Mouse (Mus musculus): Measurements from ENCODE around the gene Idua. TPM values are rescaled to one million over a fixed set of nuclear protein-coding genes. Genes with fewer than 3 reads are reported as not detected.

Gene Idua
- polyA plus RNA-seq, 1 experiment from 2014 or later, result 10.4 TPM

DNA sequence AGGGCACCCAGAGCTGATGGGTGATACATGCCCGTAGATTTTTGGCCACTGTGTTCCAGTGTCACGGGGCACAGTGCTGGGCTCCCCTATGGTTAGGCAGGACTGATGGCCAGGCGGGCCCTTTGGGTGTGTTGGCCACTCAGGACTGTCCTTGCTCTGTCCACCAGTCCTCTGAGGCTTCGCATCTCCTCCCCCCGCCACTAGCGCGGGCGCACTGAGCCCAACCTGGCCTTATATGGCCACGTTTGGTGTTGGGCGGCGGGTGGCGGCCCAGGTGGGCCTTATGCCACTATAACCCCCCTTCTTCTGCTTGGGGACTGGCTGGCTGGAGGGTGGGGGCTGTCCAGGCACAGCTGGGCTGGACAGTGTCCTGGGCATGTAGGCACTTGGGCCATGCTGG lies 35.7 kb downstream of the Idua start:
- in situ Hi-C loops (cut with MboI; ENCODE audit: low pct_unique_long_range_greater_than_20kb), result no loop called here
- ChIA-PET POLR2A (interaction anchor here (0.8 to 0.9 kb wide), 2 partner anchors 11 to 37 kb away, joined by 3 to 6 read pairs; no protein-coding TSS in a partner anchor), CTCF (interaction anchor here (1.4 kb wide), 1 partner anchor 48 kb away, joined by 3 read pairs; no protein-coding TSS in a partner anchor)
- TF ChIP-seq CTCF (IDR thresholded peaks at IDR 0.05), result no peak
- DNase-seq (ENCODE audit: low read depth, low spot score), result no peak
- ATAC-seq, result no peak
- no peaks in the 10 kb centered on the region for H3K27me3 ChIP-seq

DNA sequence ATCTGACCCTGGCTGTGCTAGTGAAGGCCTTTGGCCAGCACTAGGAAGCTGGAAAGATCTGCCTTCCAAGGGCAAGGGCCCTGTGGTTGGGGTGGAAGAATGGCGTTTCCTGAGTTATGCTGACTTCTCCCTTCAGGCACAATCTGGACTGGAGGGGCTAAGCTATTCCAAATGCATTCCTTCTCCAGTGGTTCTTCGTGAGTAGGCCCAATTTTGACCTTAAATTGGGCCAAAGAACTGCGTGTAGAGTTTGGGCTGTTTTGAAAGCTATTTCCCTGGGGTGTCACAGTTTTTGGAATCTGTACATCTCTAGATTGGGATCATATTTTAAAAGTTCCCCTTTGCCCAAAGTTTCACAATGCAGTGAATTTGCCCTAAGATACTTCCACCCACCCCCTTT lies 36.4 kb downstream of the Idua start:
- ATAC-seq, result no peak
- in situ Hi-C loops (cut with MboI; ENCODE audit: low pct_unique_long_range_greater_than_20kb), result no loop called here
- ChIA-PET CTCF (interaction anchor here (1.4 to 4.0 kb wide), 2 partner anchors 11 to 48 kb away, joined by 3 to 18 read pairs; no protein-coding TSS in a partner anchor), POLR2A (interaction anchor here (0.8 kb wide), 1 partner anchor 37 kb away, joined by 6 read pairs; no protein-coding TSS in a partner anchor)
- DNase-seq (ENCODE audit: low read depth, low spot score), result no peak
- TF ChIP-seq CTCF (IDR thresholded peaks at IDR 0.05), result no peak
- no peaks in the 10 kb centered on the region for H3K27me3 ChIP-seq

DNA sequence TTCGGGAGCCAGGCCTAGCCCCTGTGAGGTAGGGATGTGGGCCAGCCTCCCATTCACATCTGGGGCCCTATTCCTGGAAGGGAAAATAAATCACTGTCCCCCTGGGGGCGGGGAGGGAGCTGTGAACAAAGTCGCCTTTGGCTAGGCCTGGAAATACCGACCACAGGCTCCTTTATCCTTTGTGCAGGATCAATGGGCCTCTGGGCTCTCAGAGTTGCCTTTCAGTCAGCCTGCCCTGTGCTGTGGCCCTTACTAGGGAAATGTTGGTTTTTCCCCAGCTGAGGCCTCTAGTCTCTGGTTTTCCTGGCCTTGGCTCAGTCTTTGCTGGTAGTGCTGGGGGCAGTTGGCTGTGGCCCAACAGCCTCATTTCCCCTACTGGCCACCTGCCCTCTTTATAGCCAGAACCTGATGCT lies 37.2 kb downstream of the Idua start:
- H3K27me3 ChIP-seq, result no peaks in the 10 kb centered on the region
- DNase-seq (ENCODE audit: low read depth, low spot score) (no peak), ATAC-seq (no peak)
- ChIA-PET POLR2A (no interaction called here), CTCF (interaction anchor here (4.0 kb wide), 1 partner anchor 11 kb away, joined by 18 read pairs; no protein-coding TSS in a partner anchor)
- no peak for TF ChIP-seq CTCF (IDR thresholded peaks at IDR 0.05)
- in situ Hi-C loops (cut with MboI; ENCODE audit: low pct_unique_long_range_greater_than_20kb), result no loop called here

DNA sequence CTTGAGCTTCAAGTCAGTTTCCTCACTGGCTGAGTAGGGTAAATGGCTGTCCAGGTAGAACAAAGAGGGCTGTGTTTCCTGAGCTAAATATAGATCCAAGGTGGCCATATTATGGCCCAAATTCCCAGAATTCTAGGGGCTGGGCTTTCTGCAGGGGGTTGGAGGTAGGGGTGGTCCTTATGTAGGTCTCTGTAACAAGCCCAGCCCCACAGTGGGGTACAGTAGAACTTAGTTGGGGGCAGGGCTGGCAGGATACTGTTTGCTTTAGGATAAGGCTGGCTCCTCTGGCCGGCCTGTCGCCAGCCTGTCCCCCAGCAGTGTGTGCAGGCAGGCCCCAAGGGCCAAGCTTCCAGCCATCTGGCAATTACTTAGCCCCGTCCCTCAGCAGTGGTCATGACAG lies 40.2 kb downstream of the Idua start:
- TF ChIP-seq CTCF (IDR thresholded peaks at IDR 0.05), result no peak
- ATAC-seq (no peak), DNase-seq (ENCODE audit: low read depth, low spot score) (no peak)
- ChIA-PET CTCF (interaction anchor here (1.1 to 1.2 kb wide), 2 partner anchors 15 to 26 kb away, joined by 3 read pairs; no protein-coding TSS in a partner anchor), POLR2A (interaction anchor here (0.9 kb wide), 1 partner anchor 8 kb away, joined by 3 read pairs; no protein-coding TSS in a partner anchor)
- H3K27me3 ChIP-seq, result no peaks in the 10 kb centered on the region
- in situ Hi-C loops (cut with MboI; ENCODE audit: low pct_unique_long_range_greater_than_20kb), result no loop called here

DNA sequence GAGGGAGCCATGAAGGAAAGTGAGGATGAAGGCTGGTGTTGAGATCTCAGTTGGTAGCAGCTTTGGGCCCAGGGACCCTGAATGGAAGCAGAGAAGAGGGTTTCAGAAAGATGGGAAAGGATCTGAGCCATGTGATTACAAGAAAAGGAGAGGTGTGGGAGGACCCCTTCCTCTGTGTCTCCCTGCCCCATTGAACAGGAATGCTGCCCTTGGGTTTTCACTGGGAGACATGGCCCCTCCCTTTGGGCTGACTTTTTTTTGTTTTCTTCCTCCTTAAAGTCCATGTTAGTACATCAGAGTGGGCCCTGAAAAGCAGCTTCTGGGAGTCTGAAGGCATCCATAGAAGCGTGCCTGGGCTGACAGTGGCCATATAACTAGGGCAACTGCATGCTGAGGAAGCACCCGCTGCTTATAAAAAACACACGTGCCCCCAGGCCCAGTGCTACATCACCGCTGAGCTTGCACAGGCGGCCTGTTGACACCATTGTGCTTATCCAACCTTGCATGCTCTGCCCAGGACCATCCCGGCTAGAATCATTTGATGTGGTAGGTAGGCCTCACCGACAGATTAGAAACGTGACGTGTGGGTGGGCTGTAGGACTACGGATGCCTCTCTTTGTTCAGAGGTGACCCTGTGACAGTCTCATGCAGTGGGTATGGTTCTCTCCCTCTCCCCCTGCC lies 41.4 kb downstream of the Idua start:
- in situ Hi-C loops (cut with MboI; ENCODE audit: low pct_unique_long_range_greater_than_20kb), result no loop called here
- DNase-seq (ENCODE audit: low read depth, low spot score), result no peak
- ATAC-seq, result no peak
- no peaks in the 10 kb centered on the region for H3K27me3 ChIP-seq
- no peak for TF ChIP-seq CTCF (IDR thresholded peaks at IDR 0.05)
- ChIA-PET CTCF (no interaction called here), POLR2A (interaction anchor here (1.4 kb wide), 1 partner anchor 9 kb away, joined by 3 read pairs; the partner anchor contains the start of gene Fgfrl1)

DNA sequence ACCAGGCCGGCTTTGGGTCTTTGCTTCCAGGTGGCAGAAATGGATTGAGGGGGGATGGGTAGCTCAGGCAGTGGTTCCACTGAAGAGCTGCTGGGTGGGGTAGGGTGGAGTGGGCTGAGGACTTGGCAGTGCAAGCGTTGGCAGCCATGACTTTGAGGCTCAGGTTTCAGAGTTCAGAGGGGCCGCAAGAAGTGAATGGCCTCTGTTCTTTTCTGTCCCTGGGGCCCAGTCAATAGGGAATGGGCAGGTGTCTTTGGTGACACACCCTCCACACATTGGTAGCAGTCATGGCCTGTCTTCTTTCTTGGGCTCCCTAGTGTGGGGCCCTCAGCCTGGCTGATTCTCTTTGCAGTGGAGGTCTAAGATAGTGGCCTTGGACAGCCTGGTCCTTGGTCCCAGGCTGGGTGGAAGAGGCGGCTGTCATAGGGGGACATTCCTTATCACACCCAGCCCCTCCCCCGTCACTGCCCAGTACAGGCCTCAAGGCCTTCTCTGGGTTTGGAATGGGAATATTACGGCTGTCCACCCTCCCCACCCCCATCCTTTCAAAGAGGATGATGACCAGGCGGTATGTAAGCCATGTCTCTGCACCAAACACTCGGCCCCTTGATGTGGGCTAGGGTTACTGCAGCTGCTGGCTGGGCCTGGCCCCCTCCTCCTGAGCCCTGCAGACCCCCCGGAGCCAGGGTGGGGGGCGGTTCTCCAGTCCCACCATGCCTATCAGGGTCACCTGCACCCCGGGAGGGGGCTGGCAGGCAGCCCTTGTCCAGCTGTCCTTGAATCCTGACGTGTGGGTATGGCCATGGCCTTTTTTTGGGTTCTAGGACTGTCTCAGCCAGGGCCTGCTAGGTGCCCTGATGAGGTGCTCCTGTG lies 43.9 kb downstream of the Idua start:
- ChIA-PET CTCF (interaction anchor here (0.6 kb wide), 1 partner anchor 13 kb away, joined by 3 read pairs; no protein-coding TSS in a partner anchor), POLR2A (no interaction called here)
- in situ Hi-C loops (cut with MboI; ENCODE audit: low pct_unique_long_range_greater_than_20kb), result no loop called here
- DNase-seq (ENCODE audit: low read depth, low spot score), result no peak
- no peak for ATAC-seq
- no peak for TF ChIP-seq CTCF (IDR thresholded peaks at IDR 0.05)
- no peaks in the 10 kb centered on the region for H3K27me3 ChIP-seq

DNA sequence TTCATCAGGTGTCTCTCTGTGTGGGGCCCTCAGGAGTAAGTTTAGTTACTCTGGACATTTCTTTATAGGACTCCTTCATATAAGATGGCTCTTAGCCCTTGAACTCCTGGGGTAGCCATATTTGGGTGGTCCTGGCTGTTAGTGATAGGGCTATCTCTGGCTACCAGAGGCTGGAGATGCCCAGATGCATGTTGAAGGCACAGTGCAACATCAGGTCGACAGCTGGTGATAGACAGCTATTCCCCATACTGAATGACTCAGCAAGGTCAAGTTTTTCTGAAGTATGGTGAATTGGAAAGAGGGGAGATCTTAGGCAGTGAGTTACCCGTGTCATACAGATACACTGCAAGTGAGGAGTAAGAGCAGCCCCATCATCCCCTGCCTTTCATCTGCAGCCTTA lies 47.6 kb downstream of the Idua start:
- no peak for DNase-seq (ENCODE audit: low read depth, low spot score)
- no peak for TF ChIP-seq CTCF (IDR thresholded peaks at IDR 0.05)
- no peak for ATAC-seq
- in situ Hi-C loops (cut with MboI; ENCODE audit: low pct_unique_long_range_greater_than_20kb), result no loop called here
- CTCF ChIA-PET, result interaction anchor here (1.4 to 3.6 kb wide), 3 partner anchors 10 to 17 kb away, joined by 4 to 18 read pairs (median 4); no protein-coding TSS in a partner anchor
- POLR2A ChIA-PET, result interaction anchor here (1.0 to 1.1 kb wide), 2 partner anchors 8 to 12 kb away, joined by 3 read pairs; no protein-coding TSS in a partner anchor
- H3K27me3 ChIP-seq, result no peaks in the 10 kb centered on the region

DNA sequence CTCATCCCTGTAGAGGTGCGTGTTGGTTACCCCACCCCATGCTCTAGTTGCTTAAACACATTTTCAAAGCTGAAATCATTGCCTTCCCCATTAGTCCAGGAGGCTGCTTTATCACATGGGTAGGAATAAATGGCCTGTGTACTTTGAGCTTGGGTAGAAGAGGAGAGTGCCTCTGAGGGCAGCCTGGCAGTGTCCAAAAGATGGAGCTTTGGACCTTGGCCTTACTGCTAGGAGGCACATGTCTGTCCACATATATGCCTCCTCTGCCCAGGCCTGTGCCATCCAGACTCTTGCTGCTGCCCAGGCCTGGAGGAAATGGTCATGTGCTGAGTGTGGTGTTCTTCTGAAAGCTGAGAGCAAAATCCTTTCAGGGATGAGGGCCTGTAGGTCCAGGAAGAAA lies 48.3 kb downstream of the Idua start:
- DNase-seq (ENCODE audit: low read depth, low spot score), result no peak
- TF ChIP-seq CTCF (IDR thresholded peaks at IDR 0.05), result no peak
- no peak for ATAC-seq
- in situ Hi-C loops (cut with MboI; ENCODE audit: low pct_unique_long_range_greater_than_20kb), result no loop called here
- POLR2A ChIA-PET, result interaction anchor here (0.7 to 1.0 kb wide), 2 partner anchors 9 kb away, joined by 3 to 4 read pairs; no protein-coding TSS in a partner anchor
- no peaks in the 10 kb centered on the region for H3K27me3 ChIP-seq
- CTCF ChIA-PET, result interaction anchor here (1.4 to 3.6 kb wide), 3 partner anchors 9 to 17 kb away, joined by 4 to 18 read pairs (median 4); no protein-coding TSS in a partner anchor

DNA sequence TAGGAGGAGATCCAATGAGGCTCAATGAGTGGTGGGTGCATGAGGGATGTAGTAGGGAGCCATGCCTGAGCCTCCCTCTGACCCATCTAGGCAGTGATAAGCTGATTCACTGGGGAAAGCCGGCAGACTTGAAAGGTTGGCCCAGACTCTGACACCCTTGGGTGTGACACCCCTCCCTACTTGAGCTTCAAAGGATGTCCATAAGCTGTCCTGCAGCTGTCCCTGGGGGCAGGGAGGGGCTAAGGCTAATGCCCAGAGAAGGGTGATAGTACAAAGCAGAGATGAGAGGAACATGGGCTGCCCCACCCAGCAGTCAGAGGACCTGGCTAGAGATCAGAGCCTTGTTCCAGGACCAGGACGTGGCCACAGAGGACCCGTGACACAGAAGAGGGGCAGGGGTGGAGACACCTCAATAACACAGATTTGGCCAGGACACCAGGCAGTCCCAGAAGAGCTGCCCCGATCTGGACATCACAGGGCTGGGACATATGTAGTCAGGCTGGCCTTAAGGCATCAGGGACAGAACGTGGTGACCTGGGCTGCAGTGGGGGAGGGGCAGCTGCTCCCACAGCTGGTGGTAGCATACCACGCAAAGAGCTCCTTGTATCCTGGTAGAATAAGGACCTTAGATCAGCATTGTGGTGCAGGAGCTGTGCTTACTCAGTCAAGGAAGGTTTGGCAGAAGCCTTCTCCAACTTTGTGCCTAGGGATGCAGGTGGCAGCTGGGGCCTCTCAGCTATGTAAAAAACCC lies 49.0 kb downstream of the Idua start:
- no peaks in the 10 kb centered on the region for H3K27me3 ChIP-seq
- POLR2A ChIA-PET, result interaction anchor here (0.7 kb wide), 1 partner anchor 8 kb away, joined by 4 read pairs; no protein-coding TSS in a partner anchor
- in situ Hi-C loops (cut with MboI; ENCODE audit: low pct_unique_long_range_greater_than_20kb), result no loop called here
- DNase-seq (ENCODE audit: low read depth, low spot score) (no peak), ATAC-seq (no peak)
- CTCF ChIA-PET, result interaction anchor here (1.4 to 3.6 kb wide), 2 partner anchors 11 to 18 kb away, joined by 4 to 18 read pairs; no protein-coding TSS in a partner anchor
- no peak for TF ChIP-seq CTCF (IDR thresholded peaks at IDR 0.05)

DNA sequence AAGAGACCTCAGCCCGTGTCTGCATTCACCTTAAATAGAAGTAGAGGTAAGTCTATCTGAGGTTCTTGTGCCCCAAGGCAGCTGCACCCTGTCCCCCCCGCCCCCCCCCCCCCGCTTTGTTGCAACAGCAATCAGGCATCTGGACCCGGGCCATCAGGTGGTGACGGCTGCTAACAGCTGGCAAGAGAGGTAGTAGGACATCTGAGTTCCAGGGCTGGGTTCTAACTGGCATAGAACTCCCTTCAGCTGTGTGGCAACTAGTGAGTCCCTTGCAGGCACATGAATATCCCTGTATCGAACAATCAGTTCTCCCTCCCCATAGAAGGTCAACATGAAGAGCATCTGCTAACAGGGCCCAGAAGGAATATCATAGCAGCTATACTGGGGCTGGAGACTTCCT lies 51.8 kb downstream of the Idua start:
- ChIA-PET POLR2A (no interaction called here), CTCF (interaction anchor here (3.9 kb wide), 1 partner anchor 14 kb away, joined by 23 read pairs; no protein-coding TSS in a partner anchor)
- ATAC-seq (no peak), DNase-seq (ENCODE audit: low read depth, low spot score) (no peak)
- no peak for TF ChIP-seq CTCF (IDR thresholded peaks at IDR 0.05)
- no peaks in the 10 kb centered on the region for H3K27me3 ChIP-seq
- in situ Hi-C loops (cut with MboI; ENCODE audit: low pct_unique_long_range_greater_than_20kb), result no loop called here

Data from Patski (cell line).